Mouse (Mus musculus) hindbrain, embryonic 11.5 days (tissue): ENCODE results near the gene Lyve1. TPM values are rescaled to one million over a fixed set of nuclear protein-coding genes. Genes with fewer than 3 reads are reported as not detected.

Experiments
- ATAC-seq: fragments of 200-750 bp; cut with Nextera tagmentation; 2 replicates; pipeline ENCODE4 v1.8.0; 2017; ENCODE audit warnings: mild to moderate bottlenecking, moderate TSS enrichment, moderate library complexity; ENCODE audit not compliant: low FRiP score
- DNase-seq: peaks from one replicate; pipeline ENCODE4 v3.0.0-alpha.2; 2015; ENCODE audit warnings: low spot score
- H3K27ac ChIP-seq: fragments of 300-500 bp; sonication (generic); 2 replicates; pipeline ENCODE4 v1.5.1; 2014; ENCODE audit warnings: mild to moderate bottlenecking, low read depth, low read length
- H3K27me3 ChIP-seq: fragments of 300-500 bp; sonication (generic); 2 replicates; pipeline ENCODE4 v1.6.1; 2014; ENCODE audit warnings: mild to moderate bottlenecking, low read length, moderate library complexity, mixed read lengths; ENCODE audit not compliant: control insufficient read depth, insufficient read depth
- H3K36me3 ChIP-seq: fragments of 300-500 bp; sonication (generic); 2 replicates; pipeline ENCODE4 v1.6.1; 2014; ENCODE audit warnings: mild to moderate bottlenecking, low read length, moderate library complexity, mixed read lengths; ENCODE audit not compliant: control insufficient read depth, insufficient read depth
- H3K4me1 ChIP-seq: fragments of 300-500 bp; sonication (generic); replicated peaks from 2 replicates; pipeline ENCODE4 v1.6.1; 2014; ENCODE audit warnings: low read length, mixed read lengths; ENCODE audit not compliant: control insufficient read depth, insufficient read depth
- H3K4me2 ChIP-seq: fragments of 300-500 bp; sonication (generic); replicated peaks from 2 replicates; pipeline ENCODE4 v1.6.1; 2014; ENCODE audit warnings: mild to moderate bottlenecking, low read depth, low read length
- H3K4me3 ChIP-seq: fragments of 300-500 bp; sonication (generic); 2 replicates; pipeline ENCODE4 v1.5.1; 2014; ENCODE audit warnings: low read depth, low read length
- H3K9ac ChIP-seq: fragments of 300-500 bp; sonication (generic); 2 replicates; pipeline ENCODE4 v1.6.1; 2014; ENCODE audit warnings: low read depth, low read length
- H3K9me3 ChIP-seq: fragments of 300-500 bp; sonication (generic); 2 replicates; pipeline ENCODE4 v1.6.1; 2016; ENCODE audit warnings: low read length; ENCODE audit not compliant: control insufficient read depth
- WGBS: fragments of 180-500 bp; shearing (Covaris S2); extraction: QIAGEN DNeasy Blood & Tissue Kit; methylation state at CpG from one replicate; pipeline ENCODE4 v1.1.7; 2014; 5-methylcytosine and 5-hydroxymethylcytosine counted together
- polyA plus RNA-seq: library from polyadenylated mRNA; unstranded; fragments of >200 nt; fragmentation: Nextera tagmentation; extraction: Ambion mirVana; gene quantifications from 2 replicates; pipeline ENCODE4 v1.2.1, GENCODE M21; 2014

Gene Lyve1
- polyA plus RNA-seq, 1 experiment from 2014 or later, result 2.5 TPM

GRCm38 (mm10) chr7:110893943-110894610 is 31.0 kb upstream of the Lyve1 start:
- DNase-seq (no peak), ATAC-seq (no peak)
- no peak overlapping the region for H3K4me2 ChIP-seq
- no peaks in the 10 kb centered on the region for H3K9me3 ChIP-seq
- no peaks in the 10 kb centered on the region for H3K36me3 ChIP-seq
- WGBS, result 82% methylated on average over 10 of the region's 10 CpGs
- H3K27me3 ChIP-seq, result no peaks in the 10 kb centered on the region
- no peak overlapping the region for H3K9ac ChIP-seq
- H3K4me1 ChIP-seq, result no peaks in the 10 kb centered on the region
- no peak overlapping the region for H3K4me3 ChIP-seq
- H3K27ac ChIP-seq, result no peak overlapping the region

DNA sequence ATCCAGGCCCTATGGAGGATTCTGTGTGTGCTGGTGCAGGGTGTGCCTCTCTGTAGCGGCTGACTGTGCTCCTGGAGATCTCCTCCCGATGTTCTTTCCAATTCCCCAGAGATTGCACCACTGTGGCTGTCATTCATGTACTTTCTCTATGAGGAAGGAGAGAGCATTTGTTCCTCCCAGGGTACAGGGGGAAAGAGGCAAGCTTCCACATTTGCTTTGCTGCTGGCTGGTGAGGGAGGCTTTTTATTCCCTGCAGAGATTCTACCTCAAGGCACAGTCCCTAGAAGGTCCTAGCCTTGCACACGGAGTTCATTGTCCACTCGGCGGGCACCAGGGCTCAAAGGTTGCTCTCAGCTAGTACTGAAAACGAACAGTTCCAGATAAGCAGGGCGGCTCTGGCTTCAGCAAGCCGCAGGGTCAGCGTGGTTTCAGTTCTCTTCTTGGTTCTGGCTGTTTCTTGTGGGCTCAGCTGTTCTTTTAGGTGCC is 28.5 kb upstream of the Lyve1 start:
- Histone ChIP-seq H3K27ac (no peak overlapping the region), H3K4me3 (no peak overlapping the region), H3K4me1 (no peaks in the 10 kb centered on the region), H3K9ac (no peak overlapping the region), H3K27me3 (no peaks in the 10 kb centered on the region), H3K9me3 (no peaks in the 10 kb centered on the region), H3K36me3 (no peaks in the 10 kb centered on the region), H3K4me2 (no peak overlapping the region)
- 77% methylated on average over 9 of the region's 9 CpGs for WGBS
- DNase-seq (no peak), ATAC-seq (no peak)

DNA sequence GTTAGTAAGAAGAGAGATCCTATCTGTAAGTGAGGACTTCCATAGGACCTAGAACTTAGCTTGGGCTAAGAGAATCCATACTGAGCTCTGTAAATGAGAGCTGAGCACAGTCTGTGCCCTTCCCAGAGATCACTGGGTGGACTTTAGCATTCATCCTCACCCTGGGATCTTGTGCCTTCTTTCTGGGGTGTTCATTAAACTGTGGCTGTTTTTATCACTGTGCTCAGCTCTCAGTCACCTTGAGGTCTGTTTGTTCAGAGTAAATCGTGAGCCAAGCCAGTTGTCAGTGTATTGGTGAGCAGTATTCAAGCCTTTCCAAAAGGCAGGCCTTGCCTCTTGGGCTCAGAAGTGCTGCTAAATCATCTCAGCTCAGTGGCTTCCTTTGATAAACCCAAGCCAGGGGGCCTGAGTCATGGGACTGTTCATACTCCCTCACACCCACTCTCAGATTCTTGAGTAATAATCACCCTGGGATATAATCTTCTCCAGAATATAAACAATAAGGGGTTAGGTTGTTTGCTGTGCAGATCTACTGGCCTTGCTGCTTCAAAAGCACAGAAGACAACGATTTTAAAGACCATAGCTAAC is 18.8 kb upstream of the Lyve1 start:
- WGBS, result 84% methylated on average over 2 of the region's 2 CpGs
- no peaks in the 10 kb centered on the region for H3K4me1 ChIP-seq
- H3K27me3 ChIP-seq, result no peaks in the 10 kb centered on the region
- H3K4me3 ChIP-seq, result no peak overlapping the region
- no peaks in the 10 kb centered on the region for H3K36me3 ChIP-seq
- H3K9me3 ChIP-seq, result no peaks in the 10 kb centered on the region
- no peak overlapping the region for H3K4me2 ChIP-seq
- no peak overlapping the region for H3K27ac ChIP-seq
- ATAC-seq (no peak), DNase-seq (no peak)
- no peak overlapping the region for H3K9ac ChIP-seq

DNA sequence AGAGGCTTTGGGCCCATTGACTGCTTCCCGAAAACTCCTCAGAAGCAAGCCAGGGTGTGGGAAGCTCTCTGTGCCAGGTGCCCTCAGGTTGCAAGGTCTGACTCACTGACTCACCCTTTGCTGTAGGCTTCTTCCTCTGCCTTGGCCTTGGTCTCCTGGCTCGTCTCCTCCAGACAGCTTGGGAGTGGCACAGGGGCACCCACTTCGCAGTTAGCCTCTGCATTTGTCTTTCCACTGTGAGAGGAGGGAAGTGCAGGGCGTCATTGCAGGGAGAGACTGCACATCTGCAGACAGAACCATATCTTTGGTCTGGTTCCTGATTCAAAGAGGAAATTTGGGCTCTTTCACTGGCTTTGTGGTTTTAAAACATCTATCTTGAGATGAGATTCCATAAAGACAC is 15.0 kb upstream of the Lyve1 start:
- 89% methylated on average over 4 of the region's 4 CpGs for WGBS
- H3K4me1 ChIP-seq, result no peaks in the 10 kb centered on the region
- H3K36me3 ChIP-seq, result no peaks in the 10 kb centered on the region

GRCm38 (mm10) chr7:110876965-110877364 is 13.9 kb upstream of the Lyve1 start:
- H3K27me3 ChIP-seq, result no peaks in the 10 kb centered on the region
- H3K4me1 ChIP-seq, result no peaks in the 10 kb centered on the region
- no peak overlapping the region for H3K4me3 ChIP-seq
- H3K4me2 ChIP-seq, result no peak overlapping the region
- ATAC-seq, result no peak
- no peak overlapping the region for H3K27ac ChIP-seq
- no peak overlapping the region for H3K9ac ChIP-seq
- DNase-seq, result no peak
- 91% methylated on average over 4 of the region's 4 CpGs for WGBS
- H3K9me3 ChIP-seq, result no peaks in the 10 kb centered on the region
- H3K36me3 ChIP-seq, result no peaks in the 10 kb centered on the region

More for the DNA sequence above, 15.0 kb upstream of the Lyve1 start:
- no peak overlapping the region for H3K4me3 ChIP-seq
- H3K27ac ChIP-seq, result no peak overlapping the region
- no peaks in the 10 kb centered on the region for H3K27me3 ChIP-seq
- ATAC-seq (no peak), DNase-seq (no peak)
- no peak overlapping the region for H3K4me2 ChIP-seq
- no peak overlapping the region for H3K9ac ChIP-seq
- no peaks in the 10 kb centered on the region for H3K9me3 ChIP-seq

DNA sequence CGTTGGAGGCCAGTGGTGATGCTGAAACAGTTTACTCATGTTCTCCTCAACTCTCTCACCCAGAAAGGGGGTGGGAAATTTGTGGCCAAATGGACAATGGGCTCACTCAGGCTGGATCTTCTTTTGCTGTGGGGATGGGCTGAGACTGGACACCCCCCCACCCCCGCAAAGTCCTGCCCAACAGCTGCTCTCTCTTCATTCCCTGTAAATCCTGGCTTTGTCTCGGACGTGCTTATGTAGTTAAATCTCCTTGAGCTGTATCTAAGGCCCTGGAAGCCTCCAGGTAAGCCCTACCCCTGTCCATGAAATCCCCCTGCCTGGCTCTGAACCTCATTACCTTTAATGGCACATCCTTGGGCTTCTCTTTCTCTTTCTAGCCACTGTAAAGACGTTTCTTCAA is 5.8 kb upstream of the Lyve1 start:
- Histone ChIP-seq H3K9me3 (no peaks in the 10 kb centered on the region), H3K27me3 (no peaks in the 10 kb centered on the region), H3K36me3 (no peaks in the 10 kb centered on the region), H3K9ac (no peak overlapping the region), H3K4me1 (no peaks in the 10 kb centered on the region), H3K27ac (no peak overlapping the region), H3K4me3 (no peak overlapping the region), H3K4me2 (no peak overlapping the region)
- ATAC-seq (no peak), DNase-seq (no peak)
- WGBS, result 80% methylated on average over 5 of the region's 5 CpGs

DNA sequence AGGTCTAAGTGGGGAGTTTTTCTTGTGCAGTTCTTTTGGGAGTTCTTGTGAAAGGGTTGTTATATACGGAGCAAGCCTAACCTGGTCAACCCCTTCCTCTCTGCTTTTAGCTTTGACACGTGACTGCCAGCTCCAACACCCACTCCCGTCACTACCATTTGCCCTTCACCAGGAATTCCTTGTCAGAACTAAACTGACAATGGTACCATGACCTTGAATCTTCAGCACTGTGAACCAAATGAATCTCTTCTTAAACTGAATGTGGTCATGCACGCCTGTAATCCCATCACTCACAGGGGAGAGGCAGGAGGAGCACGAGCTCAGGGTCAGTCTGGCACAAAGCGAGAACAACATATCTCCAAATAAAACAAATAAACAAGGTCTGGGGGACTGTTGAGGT is 4.1 kb upstream of the Lyve1 start:
- Histone ChIP-seq H3K4me2 (no peak overlapping the region), H3K4me1 (no peaks in the 10 kb centered on the region), H3K4me3 (no peak overlapping the region), H3K9ac (no peak overlapping the region), H3K9me3 (no peaks in the 10 kb centered on the region), H3K27ac (no peak overlapping the region), H3K36me3 (no peaks in the 10 kb centered on the region), H3K27me3 (no peaks in the 10 kb centered on the region)
- no peak for ATAC-seq
- WGBS, result 85% methylated on average over 6 of the region's 6 CpGs
- DNase-seq, result no peak

GRCm38 (mm10) chr7:110866021-110866420 is 3.0 kb upstream of the Lyve1 start:
- H3K4me1 ChIP-seq, result no peaks in the 10 kb centered on the region
- no peak for ATAC-seq
- 91% methylated on average over 3 of the region's 3 CpGs for WGBS
- no peak overlapping the region for H3K4me2 ChIP-seq
- H3K27me3 ChIP-seq, result no peaks in the 10 kb centered on the region
- H3K9ac ChIP-seq, result no peak overlapping the region
- no peak overlapping the region for H3K27ac ChIP-seq
- H3K4me3 ChIP-seq, result no peak overlapping the region
- H3K9me3 ChIP-seq, result no peaks in the 10 kb centered on the region
- no peaks in the 10 kb centered on the region for H3K36me3 ChIP-seq
- DNase-seq, result no peak

DNA sequence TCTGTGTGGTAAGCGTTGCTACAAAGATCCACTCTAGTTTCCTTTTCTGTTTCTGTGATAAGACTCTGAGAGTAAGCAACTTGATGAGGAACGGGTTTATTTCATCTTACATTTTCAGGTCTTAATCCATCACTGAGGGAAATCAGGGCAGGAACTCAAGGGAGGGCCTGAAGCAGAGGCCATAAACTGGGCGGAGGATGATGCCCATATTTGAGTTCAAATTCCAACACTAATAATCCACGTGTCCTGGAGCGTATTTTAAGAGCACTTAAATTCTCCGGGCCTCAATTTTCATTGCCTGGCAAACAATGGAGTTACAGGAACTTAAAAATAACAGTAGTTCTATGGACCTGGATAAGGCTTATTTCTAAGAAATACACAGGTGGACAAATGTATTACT is 2.5 kb upstream of the Lyve1 start:
- H3K4me2 ChIP-seq, result no peak overlapping the region
- 91% methylated on average over 6 of the region's 6 CpGs for WGBS
- DNase-seq (no peak), ATAC-seq (no peak)
- no peaks in the 10 kb centered on the region for H3K36me3 ChIP-seq
- H3K9ac ChIP-seq, result no peak overlapping the region
- no peaks in the 10 kb centered on the region for H3K27me3 ChIP-seq
- no peaks in the 10 kb centered on the region for H3K9me3 ChIP-seq
- H3K27ac ChIP-seq, result no peak overlapping the region
- H3K4me3 ChIP-seq, result no peak overlapping the region
- no peaks in the 10 kb centered on the region for H3K4me1 ChIP-seq
